Mouse (Mus musculus) hindbrain, embryonic 12.5 days (tissue): ENCODE data around the gene Gje1. TPM values are rescaled to one million over a fixed set of nuclear protein-coding genes. Genes with fewer than 3 reads are reported as not detected.

Source experiments
- ATAC-seq: fragments of 200-750 bp; cut with Nextera tagmentation; 2 replicates; pipeline ENCODE4 v1.8.0; 2017; ENCODE audit warnings: moderate TSS enrichment; ENCODE audit not compliant: low FRiP score
- H3K27ac ChIP-seq: fragments of 300-500 bp; sonication (generic); 2 replicates; pipeline ENCODE4 v1.5.1; 2016; ENCODE audit warnings: mild to moderate bottlenecking
- H3K27me3 ChIP-seq: fragments of 300-500 bp; sonication (generic); 2 replicates; pipeline ENCODE4 v1.6.1; 2016; ENCODE audit warnings: mild to moderate bottlenecking
- H3K36me3 ChIP-seq: fragments of 300-500 bp; sonication (generic); 2 replicates; pipeline ENCODE4 v1.6.1; 2016; ENCODE audit warnings: mild to moderate bottlenecking
- H3K4me1 ChIP-seq: fragments of 300-500 bp; sonication (generic); 2 replicates; pipeline ENCODE4 v1.6.1; 2016
- H3K4me2 ChIP-seq: fragments of 300-500 bp; sonication (generic); replicated peaks from 2 replicates; pipeline ENCODE4 v1.6.1; 2016; ENCODE audit warnings: mild to moderate bottlenecking
- H3K4me3 ChIP-seq: fragments of 300-500 bp; sonication (generic); 2 replicates; pipeline ENCODE4 v1.5.1; 2016; ENCODE audit warnings: mild to moderate bottlenecking
- H3K9ac ChIP-seq: fragments of 300-500 bp; sonication (generic); 2 replicates; pipeline ENCODE4 v1.6.1; 2016; ENCODE audit warnings: mild to moderate bottlenecking, moderate library complexity
- H3K9me3 ChIP-seq: fragments of 300-500 bp; sonication (generic); replicated peaks from 2 replicates; pipeline ENCODE4 v1.6.1; 2016; ENCODE audit warnings: mild to moderate bottlenecking
- WGBS: fragments of 180-500 bp; shearing (Covaris S2); methylation state at CpG from one replicate; pipeline ENCODE4 v1.1.7; 2016; 5-methylcytosine and 5-hydroxymethylcytosine counted together
- polyA plus RNA-seq: library from polyadenylated mRNA; unstranded; fragments of >200 nt; fragmentation: Nextera tagmentation; extraction: Ambion mirVana; gene quantifications from 2 replicates; pipeline ENCODE4 v1.2.1, GENCODE M21; 2016

The Gje1 gene
- not detected in 2 replicates for polyA plus RNA-seq

DNA sequence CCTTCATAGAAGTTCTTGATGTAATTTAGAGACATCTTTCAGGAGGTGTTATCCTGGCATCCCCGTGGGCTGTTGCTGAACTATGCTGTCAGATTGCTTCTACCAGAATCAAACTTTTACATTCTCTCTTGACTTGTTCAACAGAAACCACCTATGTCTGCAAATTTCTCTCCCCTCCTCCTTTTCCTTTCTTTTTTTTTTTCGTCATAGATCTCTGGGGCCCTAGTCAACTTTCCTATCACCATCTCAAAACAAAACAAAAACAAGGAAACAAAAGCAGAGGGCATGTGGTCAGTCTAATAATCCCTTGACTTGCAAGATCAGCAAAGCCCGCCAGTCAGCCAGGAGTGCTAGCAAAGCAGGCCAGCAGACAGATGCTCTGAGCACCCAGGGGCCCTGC is at the start of gene Gje1:
Gene Gje1, minus strand, starts transcription at position 101 of the 400 bp plus-strand sequence.
- Histone ChIP-seq H3K9me3 (no peaks in the 10 kb centered on the region), H3K36me3 (no peaks in the 10 kb centered on the region), H3K4me3 (no peak within 1 kb of the TSS), H3K4me1 (no peaks in the 10 kb centered on the region), H3K27me3 (no peaks in the 10 kb centered on the region), H3K4me2 (no peak within 1 kb of the TSS), H3K9ac (no peak within 1 kb of the TSS), H3K27ac (no peak within 1 kb of the TSS)
- no peak for ATAC-seq
- 59% methylated on average over 3 of the region's 3 CpGs for WGBS

DNA sequence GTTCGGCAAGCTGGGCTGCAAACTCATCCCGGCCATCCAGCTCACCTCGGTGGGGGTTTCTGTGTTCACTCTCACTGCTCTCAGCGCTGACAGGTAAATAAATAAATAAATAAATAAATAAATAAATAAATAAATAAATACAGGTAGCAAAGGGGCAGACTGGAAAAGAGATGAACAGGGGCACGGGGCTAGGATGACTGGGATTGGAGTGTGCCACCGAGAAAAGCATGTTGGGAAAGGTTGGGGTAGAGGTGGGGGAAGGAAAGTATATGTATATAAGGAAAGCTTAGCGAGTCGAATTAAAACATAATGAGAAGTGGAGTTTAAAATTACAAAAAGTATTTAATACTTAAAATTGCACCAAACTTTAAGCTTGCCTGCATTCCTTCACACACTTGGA is 42.6 kb upstream of the Gje1 start:
- Histone ChIP-seq H3K4me2 (peak overlapping the region; percentile 84), H3K27me3 (peaks cover 12% of the 10 kb centered on the region; the same call in 1 of the 2 replicates), H3K9ac (no peak overlapping the region; the same call in 1 of the 2 replicates), H3K9me3 (no peaks in the 10 kb centered on the region), H3K27ac (no peak overlapping the region), H3K4me3 (peak overlapping the region; percentile 36), H3K36me3 (no peaks in the 10 kb centered on the region), H3K4me1 (0 out of 2 replicates have a peak, but pooled peaks cover 5% of the 10 kb centered on the region)
- ATAC-seq, result peak; percentile 35; the same call in 1 of the 2 replicates
- 24% methylated on average over 8 of the region's 8 CpGs for WGBS

GRCm38 (mm10) chr10:14759665-14760558 is 41.9 kb upstream of the Gje1 start:
- Histone ChIP-seq H3K27ac (no peak overlapping the region), H3K27me3 (peaks cover 12% of the 10 kb centered on the region; the same call in 1 of the 2 replicates), H3K9ac (no peak overlapping the region; the same call in 1 of the 2 replicates), H3K4me1 (0 out of 2 replicates have a peak, but pooled peaks cover 5% of the 10 kb centered on the region), H3K9me3 (no peaks in the 10 kb centered on the region), H3K4me2 (peak overlapping the region; percentile 84), H3K36me3 (no peaks in the 10 kb centered on the region), H3K4me3 (peak overlapping the region; percentile 36)
- peak; percentile 64 for ATAC-seq
- WGBS, result 1% methylated on average over 35 of the region's 35 CpGs

- Histone ChIP-seq H3K9ac (no peak overlapping the region), H3K27me3 (no peaks in the 10 kb centered on the region), H3K4me2 (no peak overlapping the region), H3K4me1 (no peaks in the 10 kb centered on the region), H3K36me3 (no peaks in the 10 kb centered on the region), H3K4me3 (no peak overlapping the region), H3K27ac (no peak overlapping the region), H3K9me3 (no peaks in the 10 kb centered on the region)
- 0 out of 2 replicates have a peak, but pooled peaks have one; percentile 48 for ATAC-seq
- 6% methylated on average over 2 of the region's 2 CpGs for WGBS
Observed at GRCm38 (mm10) chr10:14734285-14734684, 16.3 kb upstream of the Gje1 start.

DNA sequence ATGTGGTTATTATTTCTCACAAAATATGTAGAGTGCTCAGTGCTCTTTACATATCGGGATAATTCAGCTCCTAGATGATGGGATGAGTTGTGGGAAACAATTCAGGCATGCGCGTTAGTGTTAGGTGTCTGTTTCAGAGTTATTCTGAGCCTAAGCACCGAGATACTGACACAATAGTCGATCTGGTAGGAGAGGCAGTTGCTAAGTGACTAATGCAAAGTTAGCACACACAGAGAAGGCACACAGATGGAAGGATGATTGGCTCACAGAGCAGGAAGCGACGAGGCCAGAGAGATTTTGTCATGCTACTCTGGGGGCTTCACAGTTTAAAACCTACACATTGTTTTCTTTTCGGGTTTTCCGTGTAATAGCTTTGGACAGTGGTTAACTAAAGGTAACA is 7.7 kb upstream of the Gje1 start:
- Histone ChIP-seq H3K27me3 (no peaks in the 10 kb centered on the region), H3K9ac (no peak overlapping the region), H3K4me2 (no peak overlapping the region), H3K36me3 (no peaks in the 10 kb centered on the region), H3K4me3 (no peak overlapping the region), H3K9me3 (no peaks in the 10 kb centered on the region), H3K4me1 (no peaks in the 10 kb centered on the region), H3K27ac (no peak overlapping the region)
- WGBS, result 71% methylated on average over 9 of the region's 9 CpGs
- ATAC-seq, result no peak

- H3K9ac ChIP-seq, result peak within 1 kb of the TSS; percentile 81
- peak within 1 kb of the TSS; percentile 88 for H3K4me3 ChIP-seq
- peaks cover 16% of the 10 kb centered on the region for H3K4me1 ChIP-seq
- H3K9me3 ChIP-seq, result no peaks in the 10 kb centered on the region; the same call in 1 of the 2 replicates
- H3K36me3 ChIP-seq, result no peaks in the 10 kb centered on the region
- under 1% methylated on average over 50 of the region's 50 CpGs for WGBS
- H3K4me2 ChIP-seq, result peak within 1 kb of the TSS; percentile 64
- no peaks in the 10 kb centered on the region for H3K27me3 ChIP-seq
- peak within 1 kb of the TSS; percentile 80 for H3K27ac ChIP-seq
- peak; percentile 95 for ATAC-seq
Observed at GRCm38 (mm10) chr10:14705072-14706066, 12.6 kb downstream of the Gje1 start, which contains the start of the genes Vta1 and Nmbr. Gene Vta1 (minus strand): TSS chr10:14705560. Gene Nmbr (plus strand): TSS chr10:14705591.

DNA sequence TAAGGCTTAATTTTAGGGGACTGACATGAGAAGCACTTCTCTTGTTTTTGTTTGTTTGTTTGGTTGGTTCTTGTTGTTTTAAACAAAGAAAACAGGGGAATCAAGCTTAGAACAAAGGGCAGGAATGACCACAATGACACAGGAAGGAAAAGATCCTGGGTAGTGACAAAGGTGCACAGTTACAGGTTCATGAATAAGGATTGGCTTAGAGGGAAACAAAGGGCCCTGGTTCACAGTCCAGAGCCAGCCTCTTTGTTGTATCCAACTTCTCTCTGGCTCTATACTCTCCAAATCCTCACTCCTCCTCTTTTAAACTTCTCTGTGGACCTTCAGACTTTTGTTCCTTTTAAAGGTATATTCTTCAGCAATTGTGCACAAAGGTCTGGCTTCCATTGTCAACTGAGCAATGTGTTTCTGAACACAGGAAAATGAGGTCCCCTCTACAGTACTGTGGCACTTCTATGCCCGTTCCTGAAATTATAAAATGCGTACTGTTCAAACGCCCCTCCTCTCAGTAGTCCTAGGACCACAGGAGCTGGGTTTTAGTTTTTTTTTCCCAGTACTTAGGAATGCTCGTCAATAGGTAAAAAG is 14.1 kb downstream of the Gje1 start:
- peak overlapping the region; percentile 81 for H3K9ac ChIP-seq
- H3K27me3 ChIP-seq, result no peaks in the 10 kb centered on the region
- ATAC-seq, result peak; percentile 39; the same call in 1 of the 2 replicates
- no peaks in the 10 kb centered on the region; the same call in 1 of the 2 replicates for H3K9me3 ChIP-seq
- H3K27ac ChIP-seq, result peak overlapping the region; percentile 55
- no peaks in the 10 kb centered on the region for H3K36me3 ChIP-seq
- peaks cover 16% of the 10 kb centered on the region for H3K4me1 ChIP-seq
- H3K4me2 ChIP-seq, result peak overlapping the region; percentile 64
- H3K4me3 ChIP-seq, result peak overlapping the region; percentile 88
- 31% methylated on average over 4 of the region's 4 CpGs for WGBS

GRCm38 (mm10) chr10:14703239-14703638 is 14.8 kb downstream of the Gje1 start:
- WGBS, result 45% methylated on average over 1 of the region's 1 CpGs
- peak overlapping the region; percentile 88; the same call in 1 of the 2 replicates for H3K4me3 ChIP-seq
- no peaks in the 10 kb centered on the region for H3K36me3 ChIP-seq
- H3K4me2 ChIP-seq, result peak overlapping the region; percentile 64
- H3K4me1 ChIP-seq, result peaks cover 16% of the 10 kb centered on the region
- H3K9me3 ChIP-seq, result no peaks in the 10 kb centered on the region; the same call in 1 of the 2 replicates
- ATAC-seq, result no peak
- H3K27ac ChIP-seq, result peak overlapping the region; percentile 55
- H3K27me3 ChIP-seq, result no peaks in the 10 kb centered on the region
- 0 out of 2 replicates have a peak overlapping the region, but pooled peaks have one; percentile 81 for H3K9ac ChIP-seq

DNA sequence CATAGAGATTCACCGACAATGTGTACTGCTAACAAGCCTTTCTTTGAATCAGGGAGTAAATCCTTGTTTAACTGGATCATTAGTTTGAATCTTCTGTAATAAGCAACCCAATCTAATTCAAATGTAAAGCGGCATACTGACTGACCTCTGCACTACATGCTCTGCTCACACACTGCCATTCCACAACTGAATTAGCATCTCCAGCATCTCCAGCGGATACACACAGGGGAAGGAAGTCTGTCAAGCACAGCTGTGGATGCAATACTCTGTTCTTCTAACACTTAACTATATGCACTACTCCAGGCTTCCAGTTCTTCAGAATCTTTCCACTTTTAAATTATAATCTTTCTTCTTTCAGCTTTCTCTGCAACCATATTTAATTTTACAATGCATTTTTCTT is 27.7 kb downstream of the Gje1 start:
- ATAC-seq, result no peak
- no peaks in the 10 kb centered on the region for H3K4me1 ChIP-seq
- no peak overlapping the region for H3K27ac ChIP-seq
- peaks cover 12% of the 10 kb centered on the region for H3K36me3 ChIP-seq
- no peaks in the 10 kb centered on the region for H3K27me3 ChIP-seq
- WGBS, result 58% methylated on average over 3 of the region's 3 CpGs
- H3K9me3 ChIP-seq, result no peaks in the 10 kb centered on the region
- no peak overlapping the region for H3K4me3 ChIP-seq
- no peak overlapping the region for H3K9ac ChIP-seq
- H3K4me2 ChIP-seq, result no peak overlapping the region

DNA sequence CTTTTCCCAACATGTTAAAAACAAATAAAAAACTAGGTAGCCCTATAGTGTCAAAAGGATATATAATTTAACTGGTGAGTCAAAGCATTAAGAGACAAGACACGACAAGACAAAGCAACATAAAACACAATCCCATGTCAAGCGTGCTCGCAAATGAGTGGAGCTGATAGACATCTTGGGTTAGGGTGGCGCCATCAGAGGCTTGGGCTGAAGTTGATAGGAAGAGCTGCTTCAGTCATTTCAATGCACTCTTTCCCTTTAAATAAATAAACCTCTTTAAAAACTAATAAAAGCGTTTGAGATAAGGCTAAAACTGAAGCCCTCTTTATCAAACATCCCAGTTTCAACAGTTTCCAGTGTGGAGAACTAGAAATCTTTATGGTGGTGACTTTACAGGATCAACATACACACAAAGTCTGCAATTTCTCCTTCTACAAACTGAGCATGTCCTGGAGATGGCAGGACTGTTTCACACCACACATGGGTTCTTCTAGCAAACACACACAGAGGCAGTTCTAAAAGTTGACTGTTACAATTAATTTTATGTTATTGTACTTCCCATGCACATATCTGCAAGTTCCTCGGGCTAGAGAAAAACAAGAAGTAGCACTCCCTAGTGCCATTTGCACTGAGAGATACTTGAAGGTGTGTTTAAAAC is 29.1 kb downstream of the Gje1 start:
- WGBS, result 95% methylated on average over 6 of the region's 6 CpGs
- no peak overlapping the region for H3K4me2 ChIP-seq
- peaks cover 12% of the 10 kb centered on the region for H3K36me3 ChIP-seq
- no peak overlapping the region for H3K27ac ChIP-seq
- no peak for ATAC-seq
- H3K4me3 ChIP-seq, result no peak overlapping the region
- no peaks in the 10 kb centered on the region for H3K9me3 ChIP-seq
- H3K4me1 ChIP-seq, result no peaks in the 10 kb centered on the region
- no peak overlapping the region for H3K9ac ChIP-seq
- H3K27me3 ChIP-seq, result no peaks in the 10 kb centered on the region

DNA sequence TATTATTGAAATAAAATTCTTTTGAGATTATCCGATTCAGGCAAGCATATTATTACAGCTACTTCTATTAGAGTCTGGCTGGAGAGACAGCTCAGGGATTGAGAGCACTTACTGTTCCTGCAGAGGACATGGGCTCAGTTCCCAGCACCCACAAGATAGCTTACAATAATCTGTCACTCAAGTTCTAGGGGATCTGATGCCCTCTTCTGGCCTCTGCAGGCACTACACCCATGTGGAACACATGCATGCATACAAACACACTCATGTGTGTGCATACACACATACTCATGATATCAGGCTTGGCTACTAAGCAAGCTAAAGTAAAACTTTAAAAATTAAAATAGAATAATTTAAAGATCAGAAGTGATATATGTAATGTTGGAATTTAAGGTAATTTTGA is 32.4 kb downstream of the Gje1 start:
- 95% methylated on average over 1 of the region's 1 CpGs for WGBS
- Histone ChIP-seq H3K4me1 (no peaks in the 10 kb centered on the region), H3K36me3 (peaks cover 12% of the 10 kb centered on the region), H3K9me3 (no peaks in the 10 kb centered on the region), H3K9ac (no peak overlapping the region), H3K4me3 (no peak overlapping the region), H3K27me3 (no peaks in the 10 kb centered on the region), H3K4me2 (no peak overlapping the region), H3K27ac (no peak overlapping the region)
- ATAC-seq, result no peak
